Mouse (Mus musculus): Measurements from ENCODE around the gene Rps6ka5. TPM values are rescaled to one million over a fixed set of nuclear protein-coding genes. Genes with fewer than 3 reads are reported as not detected.

The Rps6ka5 gene
- polyA plus RNA-seq (2012; rRNA removed; ENCODE audit: low replicate concordance), result 1.5 and 2.8 TPM in 2 replicates

DNA sequence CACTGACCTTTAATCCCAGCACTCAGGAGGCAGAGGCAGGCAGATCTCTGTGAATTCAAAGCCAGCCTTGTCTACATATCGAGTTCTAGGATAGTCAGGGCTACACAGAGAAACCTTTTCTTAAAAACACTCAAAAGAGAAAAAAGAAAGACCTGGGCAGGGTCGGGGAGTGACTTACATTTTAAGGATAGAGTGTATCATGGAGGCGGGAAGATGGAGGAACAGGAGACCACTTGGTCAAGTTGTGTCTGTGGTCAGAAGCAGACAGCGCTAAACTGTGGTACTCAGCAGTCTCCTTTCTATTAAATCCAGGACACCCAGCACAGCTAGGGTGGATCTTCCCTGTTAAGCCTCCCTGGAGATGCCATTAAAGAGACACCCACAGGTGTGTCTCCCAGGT, at the start of gene Rps6ka5:
Gene Rps6ka5, minus strand, starts transcription at position 333 of the 400 bp plus-strand sequence.

GRCm38 (mm10) chr12:100520794-100521186, 206.0 kb downstream of the Rps6ka5 start, which contains the start of gene Ttc7b:
Ttc7b (minus strand) TSS chr12:100520826.

Other genes starting within 250 kb of the Rps6ka5 start
- 70.9 and 75.4 TPM in 2 replicates for gene Ttc7b, start 206.2 kb downstream of the Rps6ka5 start, polyA plus RNA-seq (2012; rRNA removed; ENCODE audit: low replicate concordance)
- gene Dglucy, start 52.1 kb upstream of the Rps6ka5 start, polyA plus RNA-seq (2012; rRNA removed; ENCODE audit: low replicate concordance), result 12.3 and 22.9 TPM in 2 replicates
- gene Gpr68, start 181.2 kb upstream of the Rps6ka5 start, polyA plus RNA-seq (2012; rRNA removed; ENCODE audit: low replicate concordance), result 15.5 and 21.1 TPM in 2 replicates